Mouse (Mus musculus): ENCODE data around the gene Il34.

The Il34 gene

GRCm38 (mm10) chr8:110779924-110780718, 25.6 kb downstream of the Il34 start:
- no peak for DNase-seq (ENCODE audit: low spot score in 2 of 2)

- no peak for DNase-seq (ENCODE audit: low spot score in 2 of 2)
Observed at GRCm38 (mm10) chr8:110776335-110776734, 29.4 kb downstream of the Il34 start.

- DNase-seq (ENCODE audit: low spot score in 2 of 2): no peak
Observed at GRCm38 (mm10) chr8:110775721-110776120, 30.0 kb downstream of the Il34 start.

GRCm38 (mm10) chr8:110775316-110775715, 30.4 kb downstream of the Il34 start:
- no peak for DNase-seq (ENCODE audit: low spot score in 2 of 2)

- DNase-seq (ENCODE audit: low spot score in 2 of 2): no peak
Observed at GRCm38 (mm10) chr8:110774725-110775124, 31.0 kb downstream of the Il34 start.

- DNase-seq (ENCODE audit: low spot score in 2 of 2): no peak
Observed at GRCm38 (mm10) chr8:110774047-110774446, 31.7 kb downstream of the Il34 start.

GRCm38 (mm10) chr8:110772452-110772851, 33.3 kb downstream of the Il34 start:
- DNase-seq (ENCODE audit: low spot score in 2 of 2): no peak

GRCm38 (mm10) chr8:110767261-110767660, 38.5 kb downstream of the Il34 start:
- no peak for DNase-seq (ENCODE audit: low spot score in 2 of 2)

GRCm38 (mm10) chr8:110764671-110765070, 41.1 kb downstream of the Il34 start:
- no peak for DNase-seq (ENCODE audit: low spot score in 2 of 2)

- no peak for DNase-seq (ENCODE audit: low spot score in 2 of 2)
Observed at GRCm38 (mm10) chr8:110761988-110762387, 43.7 kb downstream of the Il34 start.

GRCm38 (mm10) chr8:110761185-110761584, 44.5 kb downstream of the Il34 start:
- no peak for DNase-seq (ENCODE audit: low spot score in 2 of 2)

GRCm38 (mm10) chr8:110760280-110760940, 45.3 kb downstream of the Il34 start:
- DNase-seq (ENCODE audit: low spot score in 2 of 2): no peak

GRCm38 (mm10) chr8:110756196-110756595, 49.5 kb downstream of the Il34 start:
- no peak for DNase-seq (ENCODE audit: low spot score in 2 of 2)

- no peak for DNase-seq (ENCODE audit: low spot score in 2 of 2)
Observed at GRCm38 (mm10) chr8:110755511-110756170, 50.1 kb downstream of the Il34 start.

- DNase-seq (ENCODE audit: low spot score in 2 of 2): no peak
Observed at GRCm38 (mm10) chr8:110754713-110755112, 51.0 kb downstream of the Il34 start.

GRCm38 (mm10) chr8:110751490-110751889, 54.2 kb downstream of the Il34 start:
- no peak for DNase-seq (ENCODE audit: low spot score in 2 of 2)

- DNase-seq (ENCODE audit: low spot score in 2 of 2): no peak
Observed at GRCm38 (mm10) chr8:110750269-110750668, 55.5 kb downstream of the Il34 start.

- no peak for DNase-seq (ENCODE audit: low spot score in 2 of 2)
Observed at GRCm38 (mm10) chr8:110749500-110750170, 56.1 kb downstream of the Il34 start.

GRCm38 (mm10) chr8:110746661-110747060, 59.1 kb downstream of the Il34 start:
- DNase-seq (ENCODE audit: low spot score in 2 of 2): no peak

- DNase-seq (ENCODE audit: low spot score in 2 of 2): no peak
Observed at GRCm38 (mm10) chr8:110745162-110745561, 60.6 kb downstream of the Il34 start.

GRCm38 (mm10) chr8:110742452-110742818, 63.3 kb downstream of the Il34 start:
- no peak for DNase-seq (ENCODE audit: low spot score in 2 of 2)

GRCm38 (mm10) chr8:110741816-110742451, 63.8 kb downstream of the Il34 start:
- DNase-seq (ENCODE audit: low spot score in 2 of 2): no peak

Data from urinary bladder, adult 18-20 months (tissue).